Comparison of ENCODE assay signal across 8 mouse cellular contexts in genomic region chr17:94864531-94865318, GRCm38 (mm10).
DNase-seq lines count a peak whose midpoint lies in the region; ATAC-seq and TF ChIP-seq lines count a peak whose summit lies in the region.
"Not testable (repeated sequence)": the region's sequence is repeated elsewhere in the genome, so short reads cannot be mapped to it uniquely, and the experiment has no call there.

No protein-coding gene starts in this region.

- peak; percentile 98 for ATAC-seq in erythroid progenitor cell, adult 5-6 weeks (replicated peaks; ENCODE audit: low FRiP score, poor library complexity, severe bottlenecking)
- peak; percentile 97 for ATAC-seq in heart, embryonic 12.5 days (ENCODE audit: insufficient number of reproducible peaks, low FRiP score)
- ATAC-seq in kidney, postnatal 0 days (replicated peaks; ENCODE audit: low FRiP score, low read depth): peak; percentile 98
- peak; percentile 100 for ATAC-seq in liver, embryonic 11.5 days (replicated peaks; ENCODE audit: low FRiP score)
- ATAC-seq in stomach, embryonic 15.5 days (ENCODE audit: insufficient read depth, low FRiP score, low read depth): peak; percentile 98

- not testable (repeated sequence) for H3K27me3 ChIP-seq in heart, embryonic 12.5 days (replicated peaks); kidney, postnatal 0 days (ENCODE audit: insufficient read depth, low read length); liver, embryonic 11.5 days (replicated peaks; ENCODE audit: control insufficient read depth, insufficient read depth, low read length); stomach, embryonic 15.5 days (replicated peaks)

- peak overlapping the region; percentile 70 for H3K4me3 ChIP-seq in heart, embryonic 12.5 days
- peak overlapping the region; percentile 42 for H3K4me3 ChIP-seq in kidney, postnatal 0 days (replicated peaks; ENCODE audit: low read depth, low read length)
- H3K4me3 ChIP-seq in liver, embryonic 11.5 days (ENCODE audit: low read depth, low read length): peak overlapping the region; percentile 62
- H3K4me3 ChIP-seq in stomach, embryonic 15.5 days (replicated peaks): peak overlapping the region; percentile 61

- H3K4me2 ChIP-seq in heart, embryonic 12.5 days: peak overlapping the region; percentile 65
- H3K4me2 ChIP-seq in kidney, postnatal 0 days (ENCODE audit: low read length): peak overlapping the region; percentile 68
- H3K4me2 ChIP-seq in liver, embryonic 11.5 days: peak overlapping the region; percentile 55
- peak overlapping the region; percentile 63 for H3K4me2 ChIP-seq in stomach, embryonic 15.5 days

- H3K4me1 ChIP-seq in heart, embryonic 12.5 days (replicated peaks); kidney, postnatal 0 days (replicated peaks; ENCODE audit: insufficient read depth, low read length); liver, embryonic 11.5 days (replicated peaks; ENCODE audit: control insufficient read depth, insufficient read depth, low read length); stomach, embryonic 15.5 days: not testable (repeated sequence)

- 10% methylated on average over 20 of the region's 21 CpGs for WGBS in heart, embryonic 12.5 days
- WGBS in kidney, postnatal 0 days: 9% methylated on average over 20 of the region's 21 CpGs
- WGBS in liver, embryonic 11.5 days: 13% methylated on average over 21 of the region's 21 CpGs
- WGBS in stomach, embryonic 15.5 days: 12% methylated on average over 21 of the region's 21 CpGs

- H3K36me3 ChIP-seq in heart, embryonic 12.5 days; kidney, postnatal 0 days (ENCODE audit: insufficient read depth, low read length); liver, embryonic 11.5 days (ENCODE audit: control insufficient read depth, insufficient read depth, low read length); stomach, embryonic 15.5 days: not testable (repeated sequence)

- H3K27ac ChIP-seq in heart, embryonic 12.5 days (ENCODE audit: poor library complexity, severe bottlenecking): peak overlapping the region; percentile 56; the same call in 1 of the 2 replicates
- H3K27ac ChIP-seq in kidney, postnatal 0 days: peak overlapping the region; percentile 42; the same call in 1 of the 2 replicates
- H3K27ac ChIP-seq in liver, embryonic 11.5 days (ENCODE audit: low read depth, low read length): peak overlapping the region; percentile 6
- H3K27ac ChIP-seq in stomach, embryonic 15.5 days: peak overlapping the region; percentile 72

- DNase-seq in CD4-positive helper T cell, adult 2 months (ENCODE audit: low read depth, low spot score): peak; percentile 89
- peak; percentile 26 for DNase-seq in brain, embryonic 18.5 days (ENCODE audit: low read depth, low spot score)
- peak; percentile 90 for DNase-seq in kidney, postnatal 0 days (ENCODE audit: low spot score)
- DNase-seq in liver, embryonic 11.5 days (ENCODE audit: low spot score): peak; percentile 77
- DNase-seq in natural killer cell, adult 2 months (ENCODE audit: low spot score in 2 of 2): peak; percentile 54 to 67

- H3K9me3 ChIP-seq in heart, embryonic 12.5 days (replicated peaks); kidney, postnatal 0 days (replicated peaks; ENCODE audit: low read length); liver, embryonic 11.5 days (ENCODE audit: control insufficient read depth, low read length); stomach, embryonic 15.5 days: not testable (repeated sequence)

- not testable (repeated sequence) for TF ChIP-seq CTCF in kidney, postnatal 0 days (IDR thresholded peaks at IDR 0.05; ENCODE audit: low read depth)

- peak overlapping the region; percentile 78 for H3K9ac ChIP-seq in heart, embryonic 12.5 days
- H3K9ac ChIP-seq in kidney, postnatal 0 days (ENCODE audit: low read depth, low read length): peak overlapping the region; percentile 49
- peak overlapping the region; percentile 70 for H3K9ac ChIP-seq in liver, embryonic 11.5 days (ENCODE audit: low read depth, low read length)
- H3K9ac ChIP-seq in stomach, embryonic 15.5 days: peak overlapping the region; percentile 16; the same call in 1 of the 2 replicates

Comparison
In these comparisons a context has a peak if more than half of its experiments do, and no peak if none do; other contexts are left out.
1. Peak in every context shown above with its lines: DNase-seq, ATAC-seq, H3K4me3 ChIP-seq and H3K27ac ChIP-seq.
2. DNase-seq: peak in every context shown above with its lines; median percentile 90 in kidney, postnatal 0 days; 89 in CD4-positive helper T cell, adult 2 months; 77 in liver, embryonic 11.5 days; 60 in natural killer cell, adult 2 months; 26 in brain, embryonic 18.5 days.
3. H3K27ac ChIP-seq: peak in every context shown above with its lines; median percentile 72 in stomach, embryonic 15.5 days; 56 in heart, embryonic 12.5 days; 42 in kidney, postnatal 0 days; 6 in liver, embryonic 11.5 days.
4. H3K9ac ChIP-seq: peak in every context shown above with its lines; median percentile 78 in heart, embryonic 12.5 days; 70 in liver, embryonic 11.5 days; 49 in kidney, postnatal 0 days; 16 in stomach, embryonic 15.5 days.